Mouse (Mus musculus) neural tube, embryonic 12.5 days (tissue): ENCODE measurements around the gene Itk. TPM values are rescaled to one million over a fixed set of nuclear protein-coding genes. Genes with fewer than 3 reads are reported as not detected.
A peak's percentile ranks its signal among the peaks of the same experiment; 100 is the strongest.

Experiments used
- ATAC-seq: fragments of 200-750 bp; cut with Nextera tagmentation; 2 replicates; pipeline ENCODE4 v1.8.0; 2017; ENCODE audit warnings: low read depth, mild to moderate bottlenecking, moderate TSS enrichment, moderate library complexity; ENCODE audit not compliant: low FRiP score
- H3K27ac ChIP-seq: fragments of 300-500 bp; sonication (generic); 2 replicates; pipeline ENCODE4 v1.5.1; 2016
- H3K27me3 ChIP-seq: fragments of 300-500 bp; sonication (generic); replicated peaks from 2 replicates; pipeline ENCODE4 v1.6.1; 2016; ENCODE audit warnings: mild to moderate bottlenecking
- H3K36me3 ChIP-seq: fragments of 300-500 bp; sonication (generic); 2 replicates; pipeline ENCODE4 v1.6.1; 2016; ENCODE audit warnings: mild to moderate bottlenecking
- H3K4me1 ChIP-seq: fragments of 300-500 bp; sonication (generic); 2 replicates; pipeline ENCODE4 v1.6.1; 2016
- H3K4me2 ChIP-seq: fragments of 300-500 bp; sonication (generic); replicated peaks from 2 replicates; pipeline ENCODE4 v1.6.1; 2016; ENCODE audit warnings: mild to moderate bottlenecking
- H3K4me3 ChIP-seq: fragments of 300-500 bp; sonication (generic); 2 replicates; pipeline ENCODE4 v1.5.1; 2016
- H3K9ac ChIP-seq: fragments of 300-500 bp; sonication (generic); 2 replicates; pipeline ENCODE4 v1.6.1; 2016; ENCODE audit warnings: mild to moderate bottlenecking
- H3K9me3 ChIP-seq: fragments of 300-500 bp; sonication (generic); 2 replicates; pipeline ENCODE4 v1.6.1; 2016; ENCODE audit warnings: mild to moderate bottlenecking
- WGBS: fragments of 180-500 bp; shearing (Covaris S2); methylation state at CpG from one replicate; pipeline ENCODE4 v1.1.7; 2016; 5-methylcytosine and 5-hydroxymethylcytosine counted together
- polyA plus RNA-seq: library from polyadenylated mRNA; unstranded; fragments of >200 nt; fragmentation: Nextera tagmentation; extraction: Ambion mirVana; gene quantifications from 2 replicates; pipeline ENCODE4 v1.2.1, GENCODE M21; 2016

Itk gene
- polyA plus RNA-seq, 1 experiment from 2014 or later: not detected

DNA sequence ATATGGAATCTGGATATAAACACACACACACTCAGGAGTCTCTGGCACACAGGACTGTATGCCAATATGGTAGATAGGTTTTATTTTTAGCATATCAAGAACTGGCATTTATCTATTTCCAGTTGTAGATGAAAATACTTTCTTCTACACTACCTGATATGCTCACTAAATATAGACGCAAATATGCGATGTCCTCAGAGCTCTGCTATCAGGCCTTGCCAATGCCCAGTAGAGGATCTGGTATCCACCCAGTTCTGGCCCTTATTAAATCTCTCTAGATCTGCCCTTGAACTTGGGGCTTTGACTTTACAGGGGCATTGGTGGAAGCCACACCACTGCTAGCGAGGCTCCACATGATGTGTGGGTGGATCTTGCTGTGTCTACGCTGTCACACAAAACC is 47.4 kb downstream of the Itk start:
- Histone ChIP-seq H3K27me3 (no peaks in the 10 kb centered on the region), H3K4me1 (no peaks in the 10 kb centered on the region), H3K4me2 (no peak overlapping the region), H3K27ac (no peak overlapping the region), H3K36me3 (no peaks in the 10 kb centered on the region), H3K9ac (no peak overlapping the region), H3K9me3 (no peaks in the 10 kb centered on the region), H3K4me3 (no peak overlapping the region)
- no peak for ATAC-seq
- WGBS: 93% methylated on average over 4 of the region's 4 CpGs

DNA sequence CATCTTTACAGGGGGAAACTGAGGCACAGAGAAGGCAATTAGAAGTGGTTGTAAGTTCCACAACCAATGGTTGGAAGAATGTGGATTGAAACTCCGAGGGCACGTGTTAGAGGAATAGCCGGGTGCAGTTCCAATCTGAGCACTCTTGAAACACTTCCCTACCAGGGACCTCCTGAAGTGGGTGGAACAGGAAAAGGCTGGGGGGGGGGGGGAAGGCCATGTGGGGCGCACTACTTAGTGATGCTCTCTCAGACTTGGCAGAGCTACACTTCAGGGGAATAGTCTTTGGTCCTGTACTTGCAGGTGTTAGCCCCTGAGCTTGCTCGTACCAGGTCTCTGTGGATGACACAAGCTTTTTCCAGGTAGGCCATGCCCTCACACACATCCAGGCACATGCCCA is 53.3 kb downstream of the Itk start:
- Histone ChIP-seq H3K9ac (no peak overlapping the region), H3K4me1 (no peaks in the 10 kb centered on the region), H3K4me2 (no peak overlapping the region), H3K36me3 (no peaks in the 10 kb centered on the region), H3K4me3 (no peak overlapping the region), H3K27ac (no peak overlapping the region), H3K9me3 (no peaks in the 10 kb centered on the region), H3K27me3 (no peaks in the 10 kb centered on the region)
- ATAC-seq: no peak
- WGBS: 86% methylated on average over 5 of the region's 5 CpGs

- Histone ChIP-seq H3K27me3 (no peaks in the 10 kb centered on the region), H3K9me3 (no peaks in the 10 kb centered on the region), H3K4me3 (no peak overlapping the region), H3K4me1 (no peaks in the 10 kb centered on the region), H3K9ac (no peak overlapping the region), H3K4me2 (no peak overlapping the region), H3K36me3 (no peaks in the 10 kb centered on the region), H3K27ac (no peak overlapping the region)
- no peak for ATAC-seq
- 92% methylated on average over 8 of the region's 8 CpGs for WGBS
Measured at GRCm38 (mm10) chr11:46332217-46332616, 57.1 kb downstream of the Itk start.

DNA sequence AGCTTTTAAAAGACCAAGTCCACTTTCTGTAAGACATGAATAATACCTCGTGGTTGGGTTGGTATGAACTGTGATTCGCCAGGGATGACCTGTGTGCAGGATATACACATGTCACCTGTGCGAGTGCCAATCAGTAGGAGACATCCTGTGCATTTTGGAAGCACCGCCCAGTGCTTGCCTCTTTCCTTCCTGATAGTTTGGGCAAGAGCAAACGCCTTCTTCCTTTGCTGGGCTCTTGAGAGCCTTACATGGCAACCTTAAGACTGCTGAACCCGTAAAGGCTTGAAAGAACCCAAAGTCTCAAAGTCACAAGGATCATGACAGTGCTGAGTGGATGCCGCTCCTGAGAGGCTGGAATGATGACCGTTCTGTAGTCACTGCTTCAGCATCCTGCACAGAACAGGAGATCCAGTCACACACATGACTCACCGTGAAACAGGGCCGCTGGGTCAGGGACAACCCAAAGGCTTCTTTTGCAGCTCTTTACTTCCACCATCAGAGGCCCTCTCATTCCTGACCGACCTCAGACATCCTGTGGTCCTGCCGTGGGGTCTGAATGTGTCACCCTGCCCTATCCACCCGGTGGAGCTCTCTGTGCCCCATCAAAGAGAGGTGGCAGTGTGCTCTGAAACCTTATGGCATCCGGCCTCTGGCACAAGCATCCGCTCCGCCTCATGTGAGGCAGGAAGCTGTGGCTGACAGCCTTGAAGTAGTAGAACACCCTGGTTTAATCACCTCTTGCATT is 62.9 kb downstream of the Itk start:
- Histone ChIP-seq H3K9ac (no peak overlapping the region), H3K27ac (no peak overlapping the region), H3K9me3 (no peaks in the 10 kb centered on the region), H3K4me2 (no peak overlapping the region), H3K36me3 (no peaks in the 10 kb centered on the region), H3K4me3 (no peak overlapping the region), H3K27me3 (no peaks in the 10 kb centered on the region), H3K4me1 (no peaks in the 10 kb centered on the region)
- WGBS: 89% methylated on average over 16 of the region's 16 CpGs
- no peak for ATAC-seq

GRCm38 (mm10) chr11:46321559-46321958 is 67.8 kb downstream of the Itk start:
- ATAC-seq: no peak
- Histone ChIP-seq H3K4me3 (no peak overlapping the region), H3K4me2 (no peak overlapping the region), H3K4me1 (no peaks in the 10 kb centered on the region), H3K27ac (no peak overlapping the region), H3K9ac (no peak overlapping the region), H3K36me3 (no peaks in the 10 kb centered on the region), H3K9me3 (no peaks in the 10 kb centered on the region), H3K27me3 (no peaks in the 10 kb centered on the region)
- 76% methylated on average over 7 of the region's 7 CpGs for WGBS

DNA sequence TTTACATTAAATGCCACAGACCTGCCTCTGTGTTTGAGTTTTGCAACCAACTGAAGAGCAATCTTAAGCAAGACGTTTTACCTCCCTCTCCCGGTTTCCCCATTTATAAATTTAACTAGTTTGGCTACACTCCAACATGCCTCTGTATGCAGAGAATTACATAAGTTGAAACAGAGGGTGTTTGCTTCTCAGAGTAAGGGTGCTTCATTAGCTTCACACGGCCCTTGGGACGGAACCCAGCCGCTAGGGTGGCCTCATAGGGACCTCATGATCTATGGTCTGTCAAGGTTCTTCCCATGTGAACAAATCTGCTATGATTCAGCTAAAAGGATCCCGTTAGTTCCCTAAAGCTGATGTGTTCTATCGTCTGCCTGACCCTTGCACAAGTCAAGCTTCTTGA is 74.8 kb downstream of the Itk start:
- Histone ChIP-seq H3K27ac (no peak overlapping the region), H3K4me1 (peaks cover 23% of the 10 kb centered on the region), H3K36me3 (no peaks in the 10 kb centered on the region), H3K9me3 (no peaks in the 10 kb centered on the region), H3K4me3 (no peak overlapping the region), H3K9ac (no peak overlapping the region), H3K4me2 (no peak overlapping the region), H3K27me3 (no peaks in the 10 kb centered on the region)
- ATAC-seq: no peak
- WGBS: 80% methylated on average over 7 of the region's 7 CpGs

DNA sequence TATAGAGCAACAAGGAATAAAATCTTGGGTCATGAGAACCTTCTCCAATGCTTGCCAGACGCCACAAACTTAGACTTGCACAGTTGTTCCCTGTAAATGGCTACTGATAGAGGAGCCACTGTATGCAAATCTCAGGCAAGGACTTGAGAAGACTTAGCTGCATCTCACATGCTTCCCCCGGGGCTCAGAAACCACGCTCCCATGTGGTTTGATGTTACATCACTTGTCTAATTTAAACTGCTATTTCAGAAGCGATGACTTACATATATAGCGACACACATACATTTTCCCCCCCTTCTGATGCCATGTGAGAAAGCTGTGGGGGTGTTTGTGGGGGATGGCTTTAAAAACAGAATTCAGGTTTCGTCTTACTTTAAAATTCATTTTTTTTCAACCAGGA is 75.5 kb downstream of the Itk start:
- no peak overlapping the region for H3K4me2 ChIP-seq
- no peaks in the 10 kb centered on the region for H3K9me3 ChIP-seq
- ATAC-seq: no peak
- peaks cover 30% of the 10 kb centered on the region for H3K4me1 ChIP-seq
- no peak overlapping the region for H3K4me3 ChIP-seq
- no peaks in the 10 kb centered on the region for H3K36me3 ChIP-seq
- 80% methylated on average over 6 of the region's 6 CpGs for WGBS
- no peaks in the 10 kb centered on the region for H3K27me3 ChIP-seq
- no peak overlapping the region for H3K9ac ChIP-seq
- no peak overlapping the region for H3K27ac ChIP-seq

DNA sequence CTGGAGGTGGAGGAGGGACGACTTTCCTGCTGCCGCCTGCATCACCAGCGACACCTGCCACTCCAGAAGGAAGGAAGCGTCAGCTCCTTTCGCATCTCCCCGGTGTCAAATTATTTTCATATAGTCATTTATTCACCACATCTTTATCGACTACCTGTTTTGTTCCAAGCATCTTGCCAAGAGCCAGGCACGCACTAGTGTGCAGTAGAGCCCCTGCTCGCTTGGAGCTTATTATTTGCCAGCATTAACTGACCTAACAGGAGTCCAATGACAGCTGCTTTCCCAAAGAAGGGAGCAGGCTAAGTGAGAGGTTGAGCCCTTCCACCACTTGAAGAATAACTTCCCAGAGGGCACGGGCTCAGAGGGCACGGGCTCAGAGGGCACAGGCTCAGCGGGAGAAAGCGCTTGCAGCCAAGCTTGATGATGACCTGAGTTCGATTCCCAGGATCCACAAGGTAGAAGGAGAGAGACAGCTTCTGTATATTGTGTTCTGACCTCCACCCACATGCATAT is 76.7 kb downstream of the Itk start, which contains the start of gene Cyfip2:
Gene Cyfip2, minus strand, starts transcription at position 337 of the 513 bp plus-strand sequence.
- peak; percentile 11 for ATAC-seq
- Histone ChIP-seq H3K27me3 (no peaks in the 10 kb centered on the region), H3K4me3 (peak within 1 kb of the TSS; percentile 84), H3K9ac (peak within 1 kb of the TSS; percentile 92), H3K4me2 (peak within 1 kb of the TSS; percentile 92), H3K36me3 (no peaks in the 10 kb centered on the region; the same call in 1 of the 2 replicates), H3K27ac (peak within 1 kb of the TSS; percentile 76), H3K4me1 (peaks cover 32% of the 10 kb centered on the region), H3K9me3 (no peaks in the 10 kb centered on the region)
- 5% methylated on average over 14 of the region's 14 CpGs for WGBS

DNA sequence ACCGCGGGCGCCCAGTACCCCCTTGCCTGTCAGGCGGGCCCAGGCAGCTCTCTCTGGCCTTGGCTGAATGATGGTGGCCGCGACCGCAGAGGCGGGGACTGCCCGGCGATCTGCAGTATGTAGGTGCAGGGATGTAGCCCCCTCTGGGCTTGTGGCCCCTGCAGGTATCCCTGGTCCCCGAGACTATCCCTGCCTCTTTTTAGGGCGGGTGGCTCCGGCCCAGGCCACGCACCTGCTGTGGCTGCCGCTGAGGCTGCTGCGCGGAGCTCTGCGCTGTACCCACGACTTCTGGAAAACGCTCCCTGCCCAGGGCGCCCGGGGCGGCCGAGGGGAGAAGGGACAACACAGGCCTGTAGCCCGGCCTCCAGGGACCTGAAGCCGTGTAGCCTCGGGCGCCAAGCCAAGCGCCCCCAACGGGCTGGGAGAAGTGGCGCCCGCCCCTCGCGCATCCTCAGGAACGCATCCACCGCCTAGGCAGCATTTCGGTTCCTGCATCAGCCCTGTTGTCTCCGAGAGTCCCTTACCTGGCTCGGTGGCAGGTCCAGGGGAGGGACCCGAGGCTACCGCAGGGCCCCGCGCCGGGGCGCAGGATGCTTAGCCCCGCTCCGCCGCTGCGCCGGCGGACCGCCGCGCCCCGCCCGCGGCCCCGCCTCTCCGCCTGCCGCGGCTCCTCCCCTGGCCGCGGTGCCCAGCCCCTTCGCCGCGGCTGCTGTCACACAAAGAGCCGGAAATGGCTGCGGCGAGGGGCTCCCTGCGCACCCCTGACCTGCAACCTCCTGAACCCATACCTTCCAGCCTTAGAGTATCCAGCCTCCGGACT is 77.4 kb downstream of the Itk start:
- peaks cover 32% of the 10 kb centered on the region for H3K4me1 ChIP-seq
- H3K4me2 ChIP-seq: peak overlapping the region; percentile 92
- under 1% methylated on average over 70 of the region's 71 CpGs for WGBS
- peak; percentile 85 for ATAC-seq
- peak overlapping the region; percentile 92 for H3K9ac ChIP-seq
- peak overlapping the region; percentile 76 for H3K27ac ChIP-seq
- no peaks in the 10 kb centered on the region for H3K27me3 ChIP-seq
- peak overlapping the region; percentile 84 for H3K4me3 ChIP-seq
- no peaks in the 10 kb centered on the region for H3K9me3 ChIP-seq
- no peaks in the 10 kb centered on the region; the same call in 1 of the 2 replicates for H3K36me3 ChIP-seq

- H3K4me3 ChIP-seq: peak overlapping the region; percentile 84
- peak; percentile 2; the same call in 1 of the 2 replicates for ATAC-seq
- H3K4me2 ChIP-seq: peak overlapping the region; percentile 92
- 8% methylated on average over 14 of the region's 14 CpGs for WGBS
- peak overlapping the region; percentile 76 for H3K27ac ChIP-seq
- no peaks in the 10 kb centered on the region; the same call in 1 of the 2 replicates for H3K36me3 ChIP-seq
- H3K27me3 ChIP-seq: no peaks in the 10 kb centered on the region
- H3K4me1 ChIP-seq: peaks cover 32% of the 10 kb centered on the region
- no peaks in the 10 kb centered on the region for H3K9me3 ChIP-seq
- H3K9ac ChIP-seq: peak overlapping the region; percentile 92
Measured at GRCm38 (mm10) chr11:46311181-46311702, 78.1 kb downstream of the Itk start.

GRCm38 (mm10) chr11:46310647-46311063 is 78.7 kb downstream of the Itk start:
- WGBS: 66% methylated on average over 5 of the region's 5 CpGs
- H3K9ac ChIP-seq: peak overlapping the region; percentile 92
- H3K4me2 ChIP-seq: peak overlapping the region; percentile 92
- H3K27ac ChIP-seq: peak overlapping the region; percentile 42
- H3K27me3 ChIP-seq: no peaks in the 10 kb centered on the region
- H3K4me1 ChIP-seq: peaks cover 35% of the 10 kb centered on the region
- H3K36me3 ChIP-seq: no peaks in the 10 kb centered on the region; the same call in 1 of the 2 replicates
- H3K9me3 ChIP-seq: no peaks in the 10 kb centered on the region
- peak overlapping the region; percentile 84 for H3K4me3 ChIP-seq
- ATAC-seq: peak; percentile 15
